Mouse (Mus musculus) myocyte (in vitro differentiated cells): Measurements from ENCODE around the gene Ism1.

Experiments used
- CEBPB ChIP-seq: IDR thresholded peaks from 2 replicates; pipeline ENCODE4 v1.6.1; 2011; ENCODE audit warnings: mild to moderate bottlenecking, moderate library complexity; ENCODE audit not compliant: poor library complexity, insufficient read depth, severe bottlenecking
- E2F4 ChIP-seq: IDR thresholded peaks from one replicate; pipeline ENCODE4 v1.6.1; 2011; ENCODE audit warnings: mild to moderate bottlenecking, control low read depth, moderate library complexity; ENCODE audit not compliant: insufficient read depth
- MAX ChIP-seq: IDR thresholded peaks from one replicate; pipeline ENCODE4 v1.6.1; 2011; ENCODE audit warnings: low read depth, mild to moderate bottlenecking, control low read depth
- MYOD1 ChIP-seq, 3 experiments: IDR thresholded peaks; one replicate each; pipeline ENCODE4 v1.6.1; 2011; ENCODE audit warnings: control low read depth in 2 of 3, low read depth in 2 of 3, mild to moderate bottlenecking in 2 of 3, moderate library complexity in 1 of 3; ENCODE audit not compliant: insufficient read length in 2 of 3, control insufficient read depth in 1 of 3
- POLR2A ChIP-seq: IDR thresholded peaks from one replicate; pipeline ENCODE4 v1.6.1; 2011; ENCODE audit warnings: low read depth, mild to moderate bottlenecking, control low read depth, moderate library complexity; ENCODE audit not compliant: insufficient read length

DNA sequence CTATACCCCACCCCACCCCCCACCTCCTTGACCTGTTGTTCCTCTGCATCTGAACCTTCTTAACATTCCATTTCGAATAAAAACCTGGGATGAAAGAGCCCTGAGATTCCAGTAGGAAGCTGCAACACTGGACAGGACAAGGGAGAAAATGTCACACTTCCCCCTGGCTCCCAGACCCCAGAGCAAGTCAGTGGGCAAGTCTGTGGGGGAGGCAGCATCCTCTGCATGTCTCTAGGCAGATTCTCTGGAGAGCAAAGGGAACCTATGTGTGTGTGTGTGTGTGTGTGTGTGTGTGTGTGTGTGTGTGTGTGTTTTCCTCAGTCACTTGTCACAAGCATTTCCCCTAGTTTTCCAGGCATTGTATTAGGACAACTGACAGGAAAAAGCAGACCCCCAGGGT is 98.7 kb downstream of the Ism1 start:
- no peak for TF ChIP-seq POLR2A
- TF ChIP-seq E2F4 = no peak
- no peak for TF ChIP-seq CEBPB
- no peak for TF ChIP-seq MYOD1 (IDR thresholded peaks at IDR 0.05; ENCODE audit: control insufficient read depth in 1 of 3, insufficient read length in 2 of 3, low read depth in 2 of 3)
- no peak for TF ChIP-seq MAX
